Mouse (Mus musculus) left cerebral cortex, adult 2 months (tissue): ENCODE results near the gene Tanc2. TPM values are rescaled to one million over a fixed set of nuclear protein-coding genes. Genes with fewer than 3 reads are reported as not detected.

ENCODE experiments used
- DNase-seq, 2 experiments: peaks; one replicate each; pipeline ENCODE4 v3.0.0; 2021 to 2022; ENCODE audit warnings: low spot score in 2 of 2, mixed read lengths in 1 of 2; ENCODE audit errors: extremely low spot score in 1 of 2
- H3K27ac ChIP-seq: fragments of 200-600 bp; 2 replicates; pipeline ENCODE4 v1.8.1; 2022
- H3K4me3 ChIP-seq: fragments of 200-600 bp; 2 replicates; pipeline ENCODE4 v1.8.1; 2022
- CTCF ChIP-seq: fragments of 200-600 bp; IDR thresholded peaks from 2 replicates; pipeline ENCODE4 v1.8.1; 2022; ENCODE audit warnings: antibody characterized with exemption, mild to moderate bottlenecking, moderate library complexity
- intact Hi-C: fragments of 180-260 bp; cut with DNase I; formaldehyde crosslinking; loops from one replicate; pipeline ENCODE4 v1.15.1; 2025
- total RNA-seq, 2 experiments: library from RNA; stranded (reverse); gene quantifications; 2 replicates each; pipeline ENCODE4 v1.2.3; 2021

Gene Tanc2
- total RNA-seq, 2 experiments from 2014 or later, result 250 to 251 TPM

- DNase-seq, result no peak
- H3K4me3 ChIP-seq, result no peak overlapping the region
- TF ChIP-seq CTCF, result no peak
Observed at GRCm38 (mm10) chr11:105951601-105952044, 361.8 kb downstream of the Tanc2 start.

DNA sequence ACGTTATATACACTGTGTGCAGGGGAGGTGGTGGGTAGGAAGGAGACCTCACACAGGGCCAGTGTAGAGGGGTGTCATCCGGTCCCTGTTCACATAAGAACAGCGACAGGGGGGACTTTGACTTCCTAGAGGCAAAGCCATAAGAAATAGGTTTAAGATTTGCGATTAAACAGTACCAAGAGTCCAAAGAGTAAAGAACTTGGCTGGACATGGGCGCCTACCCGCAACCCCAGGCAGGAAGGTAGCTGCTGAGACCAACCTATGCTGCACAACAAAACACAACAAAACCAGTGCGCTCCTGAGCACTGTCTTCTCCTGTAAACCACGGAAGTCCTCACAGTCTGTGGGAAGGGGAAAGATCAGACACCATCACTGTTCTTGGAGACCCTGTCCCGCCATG is 362.3 kb downstream of the Tanc2 start:
- no peak overlapping the region for H3K27ac ChIP-seq
- no peak for DNase-seq
- intact Hi-C loops, result no loop called here
- no peak for TF ChIP-seq CTCF
- H3K4me3 ChIP-seq, result no peak overlapping the region

More at GRCm38 (mm10) chr11:105951601-105952044, 361.8 kb downstream of the Tanc2 start:
- no peak overlapping the region for H3K27ac ChIP-seq
- intact Hi-C loops, result no loop called here

GRCm38 (mm10) chr11:105952911-105953386 is 363.2 kb downstream of the Tanc2 start, which contains the start of gene Cyb561:
TSS of gene Cyb561 (minus strand) at chr11:105953336.
- intact Hi-C loops, result no loop called here
- Histone ChIP-seq H3K4me3 (no peak within 1 kb of the TSS), H3K27ac (no peak within 1 kb of the TSS)
- no peak for DNase-seq
- no peak for TF ChIP-seq CTCF

- no peak overlapping the region for H3K27ac ChIP-seq
- H3K4me3 ChIP-seq, result no peak overlapping the region
- no peak for TF ChIP-seq CTCF
- no peak for DNase-seq
- intact Hi-C loops, result no loop called here
Observed at GRCm38 (mm10) chr11:105953402-105953801, 363.6 kb downstream of the Tanc2 start.

DNA sequence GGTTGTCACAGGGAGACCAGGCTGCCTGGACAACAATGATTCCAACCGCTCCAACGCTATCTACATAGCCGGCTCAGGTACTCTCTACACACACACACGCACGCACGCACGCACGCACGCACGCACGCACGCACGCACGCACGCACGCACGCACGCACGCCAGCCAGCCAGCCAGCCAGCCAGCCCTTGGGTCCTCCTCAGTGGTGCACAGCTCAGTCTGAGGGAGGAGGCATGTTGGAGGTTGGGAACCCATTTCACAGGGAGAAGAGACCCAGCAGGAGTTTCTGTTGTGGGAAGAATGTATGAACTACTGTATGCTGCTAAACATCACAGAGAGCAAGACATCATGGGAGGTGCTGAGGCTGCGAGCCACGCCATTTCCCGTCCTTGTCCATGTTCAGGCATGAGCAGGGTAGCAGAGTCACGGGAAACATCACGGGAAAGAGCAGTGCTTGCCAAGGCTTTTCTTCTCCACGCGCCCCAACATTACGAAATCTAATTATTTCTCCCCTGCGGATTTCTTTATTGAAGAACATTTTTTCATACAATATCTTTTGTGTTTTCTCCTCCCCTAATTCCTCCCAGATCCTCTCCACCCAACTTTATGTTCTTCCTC is 366.1 kb downstream of the Tanc2 start:
- no peak for TF ChIP-seq CTCF
- intact Hi-C loops, result no loop called here
- no peak for DNase-seq
- Histone ChIP-seq H3K27ac (no peak overlapping the region), H3K4me3 (no peak overlapping the region)

GRCm38 (mm10) chr11:105957501-105957900 is 367.7 kb downstream of the Tanc2 start:
- Histone ChIP-seq H3K27ac (no peak overlapping the region), H3K4me3 (no peak overlapping the region)
- intact Hi-C loops, result no loop called here
- no peak for TF ChIP-seq CTCF
- no peak for DNase-seq

GRCm38 (mm10) chr11:105958566-105958965 is 368.8 kb downstream of the Tanc2 start:
- intact Hi-C loops, result no loop called here
- no peak overlapping the region for H3K27ac ChIP-seq
- TF ChIP-seq CTCF, result no peak
- H3K4me3 ChIP-seq, result no peak overlapping the region
- no peak for DNase-seq

DNA sequence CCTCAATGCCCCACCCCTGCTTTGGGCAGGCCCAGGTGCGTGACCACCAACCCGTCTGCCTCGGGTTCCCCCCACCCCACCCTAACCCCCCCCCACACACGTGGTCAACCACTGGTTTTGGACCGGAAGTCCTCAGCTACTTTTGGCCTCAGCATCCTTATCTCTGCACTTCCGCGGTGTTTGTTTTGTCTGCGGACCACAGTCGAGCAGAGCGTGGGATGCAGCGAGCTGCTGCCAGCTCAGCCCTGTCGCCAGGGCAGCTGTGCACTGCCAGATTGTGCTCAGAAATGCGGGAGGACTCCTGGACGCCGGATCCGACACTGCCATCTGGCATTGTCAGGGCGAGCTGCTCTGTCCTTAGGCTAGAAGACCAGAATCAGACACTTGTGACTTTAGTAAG is 369.6 kb downstream of the Tanc2 start:
- intact Hi-C loops, result no loop called here
- no peak overlapping the region for H3K4me3 ChIP-seq
- no peak for TF ChIP-seq CTCF

GRCm38 (mm10) chr11:105964691-105965090 is 374.9 kb downstream of the Tanc2 start:
- intact Hi-C loops, result no loop called here
- DNase-seq, result no peak
- no peak overlapping the region for H3K27ac ChIP-seq
- no peak overlapping the region for H3K4me3 ChIP-seq
- peak; percentile 11; the same call in 1 of the 2 replicates for TF ChIP-seq CTCF

More for the DNA sequence above, 369.6 kb downstream of the Tanc2 start:
- no peak overlapping the region for H3K27ac ChIP-seq
- DNase-seq, result peak; percentile 29 to 52

DNA sequence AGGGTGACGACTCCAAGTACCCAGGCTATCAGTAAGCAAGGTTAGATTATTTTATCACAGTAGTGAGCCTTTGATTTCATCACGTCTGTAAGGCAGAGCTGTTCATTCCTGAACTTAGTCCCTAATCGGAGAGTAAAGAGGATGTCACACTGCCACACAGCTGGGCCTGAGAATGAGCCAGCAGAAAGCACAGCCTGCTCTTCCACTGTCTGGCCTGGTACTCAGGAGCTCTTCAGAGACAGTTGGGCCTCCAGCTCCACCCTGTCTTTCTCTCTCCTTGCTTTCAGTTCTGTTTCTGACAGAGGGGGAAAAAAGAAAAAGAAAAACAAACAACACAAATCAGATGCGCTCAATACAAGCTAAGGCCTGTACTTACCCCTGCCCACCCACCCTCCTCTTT is 376.5 kb downstream of the Tanc2 start:
- no peak for TF ChIP-seq CTCF
- H3K4me3 ChIP-seq, result no peak overlapping the region
- DNase-seq, result no peak
- intact Hi-C loops, result no loop called here
- H3K27ac ChIP-seq, result no peak overlapping the region

GRCm38 (mm10) chr11:105967741-105968574 is 378.2 kb downstream of the Tanc2 start, which contains the start of gene Ace:
TSS of gene Ace (plus strand) at chr11:105967945.
- peak within 1 kb of the TSS; percentile 59 for H3K4me3 ChIP-seq
- H3K27ac ChIP-seq, result peak within 1 kb of the TSS; percentile 11; the same call in 1 of the 2 replicates
- TF ChIP-seq CTCF, result no peak
- intact Hi-C loops, result no loop called here
- DNase-seq, result peak in 1 of 2 experiments; percentile 28

- no peak for TF ChIP-seq CTCF
- intact Hi-C loops, result loop anchor here (1.0 kb wide), 1 partner anchor 42 kb away; no protein-coding TSS in a partner anchor
- DNase-seq, result no peak
- H3K4me3 ChIP-seq, result no peak overlapping the region
- H3K27ac ChIP-seq, result no peak overlapping the region
Observed at GRCm38 (mm10) chr11:105968948-105969347, 379.2 kb downstream of the Tanc2 start.
